Mouse (Mus musculus) embryonic facial prominence, embryonic 13.5 days (tissue): ENCODE results near the gene Arhgef28. TPM values are rescaled to one million over a fixed set of nuclear protein-coding genes. Genes with fewer than 3 reads are reported as not detected.
"Not testable (repeated sequence)": the region's sequence is repeated elsewhere in the genome, so short reads cannot be mapped to it uniquely, and the experiment has no call there.

Experiments used
- ATAC-seq: fragments of 200-750 bp; cut with Nextera tagmentation; 2 replicates; pipeline ENCODE4 v1.8.0; 2017; ENCODE audit warnings: low read depth; ENCODE audit not compliant: insufficient number of reproducible peaks, insufficient read depth, low FRiP score, low TSS enrichment
- H3K27ac ChIP-seq: fragments of 300-500 bp; sonication (generic); 2 replicates; pipeline ENCODE4 v1.5.1; 2015; ENCODE audit warnings: moderate library complexity, mild to moderate bottlenecking, inconsistent platforms
- H3K27me3 ChIP-seq: fragments of 300-500 bp; sonication (generic); 2 replicates; pipeline ENCODE4 v1.6.1; 2015; ENCODE audit warnings: mild to moderate bottlenecking, inconsistent platforms
- H3K36me3 ChIP-seq: fragments of 300-500 bp; sonication (generic); 2 replicates; pipeline ENCODE4 v1.6.1; 2015; ENCODE audit warnings: mild to moderate bottlenecking, inconsistent platforms
- H3K4me1 ChIP-seq: fragments of 300-500 bp; sonication (generic); 2 replicates; pipeline ENCODE4 v1.6.1; 2015; ENCODE audit warnings: inconsistent platforms
- H3K4me2 ChIP-seq: fragments of 300-500 bp; sonication (generic); 2 replicates; pipeline ENCODE4 v1.6.1; 2015; ENCODE audit warnings: moderate library complexity, mild to moderate bottlenecking, inconsistent platforms
- H3K4me3 ChIP-seq: fragments of 300-500 bp; sonication (generic); 2 replicates; pipeline ENCODE4 v1.5.1; 2015; ENCODE audit warnings: mild to moderate bottlenecking, inconsistent platforms
- H3K9ac ChIP-seq: fragments of 300-500 bp; sonication (generic); 2 replicates; pipeline ENCODE4 v1.6.1; 2015; ENCODE audit warnings: mild to moderate bottlenecking, inconsistent platforms
- H3K9me3 ChIP-seq: fragments of 300-500 bp; sonication (generic); 2 replicates; pipeline ENCODE4 v1.6.1; 2016; ENCODE audit warnings: inconsistent platforms
- WGBS: fragments of 180-500 bp; shearing (Covaris S2); methylation state at CpG from one replicate; pipeline ENCODE4 v1.1.7; 2015; ENCODE audit warnings: mixed read lengths; 5-methylcytosine and 5-hydroxymethylcytosine counted together
- polyA plus RNA-seq: library from polyadenylated mRNA; unstranded; fragments of >200 nt; fragmentation: Nextera tagmentation; extraction: Ambion mirVana; gene quantifications from 2 replicates; pipeline ENCODE4 v1.2.1, GENCODE M21; 2015

Arhgef28 gene
- polyA plus RNA-seq, 1 experiment from 2014 or later = 12.9 TPM

GRCm38 (mm10) chr13:98121124-98121470 is 85.1 kb downstream of the Arhgef28 start:
- H3K27me3 ChIP-seq = no peaks in the 10 kb centered on the region
- H3K36me3 ChIP-seq = no peaks in the 10 kb centered on the region
- H3K9me3 ChIP-seq = no peaks in the 10 kb centered on the region
- no peak overlapping the region for H3K9ac ChIP-seq
- ATAC-seq = no peak
- no peak overlapping the region for H3K4me2 ChIP-seq
- no peak overlapping the region for H3K4me3 ChIP-seq
- H3K27ac ChIP-seq = no peak overlapping the region
- 87% methylated on average over 4 of the region's 4 CpGs for WGBS
- peaks cover 30% of the 10 kb centered on the region for H3K4me1 ChIP-seq

- Histone ChIP-seq H3K27ac (no peak overlapping the region), H3K4me3 (no peak overlapping the region), H3K4me2 (no peak overlapping the region), H3K9ac (no peak overlapping the region), H3K36me3 (no peaks in the 10 kb centered on the region), H3K27me3 (no peaks in the 10 kb centered on the region), H3K9me3 (no peaks in the 10 kb centered on the region), H3K4me1 (peaks cover 30% of the 10 kb centered on the region)
- 73% methylated on average over 11 of the region's 11 CpGs for WGBS
- ATAC-seq = no peak
Observed at GRCm38 (mm10) chr13:98120356-98121123, 85.7 kb downstream of the Arhgef28 start.

- Histone ChIP-seq H3K27me3 (no peaks in the 10 kb centered on the region), H3K9me3 (no peaks in the 10 kb centered on the region), H3K4me1 (peaks cover 17% of the 10 kb centered on the region), H3K4me3 (no peak overlapping the region), H3K4me2 (no peak overlapping the region), H3K27ac (no peak overlapping the region), H3K9ac (no peak overlapping the region), H3K36me3 (no peaks in the 10 kb centered on the region)
- ATAC-seq = no peak
- WGBS = 60% methylated on average over 4 of the region's 4 CpGs
Observed at GRCm38 (mm10) chr13:98118291-98118690, 87.9 kb downstream of the Arhgef28 start.

GRCm38 (mm10) chr13:98117566-98118254 is 88.5 kb downstream of the Arhgef28 start:
- no peak for ATAC-seq
- no peak overlapping the region for H3K9ac ChIP-seq
- no peaks in the 10 kb centered on the region for H3K9me3 ChIP-seq
- WGBS = 55% methylated on average over 7 of the region's 7 CpGs
- peaks cover 15% of the 10 kb centered on the region for H3K4me1 ChIP-seq
- no peak overlapping the region for H3K4me2 ChIP-seq
- H3K36me3 ChIP-seq = no peaks in the 10 kb centered on the region
- H3K27ac ChIP-seq = 0 out of 2 replicates have a peak overlapping the region, but pooled peaks have one; percentile 17
- no peaks in the 10 kb centered on the region for H3K27me3 ChIP-seq
- H3K4me3 ChIP-seq = no peak overlapping the region

- H3K9ac ChIP-seq = no peak overlapping the region
- no peak overlapping the region for H3K27ac ChIP-seq
- no peaks in the 10 kb centered on the region for H3K9me3 ChIP-seq
- H3K36me3 ChIP-seq = no peaks in the 10 kb centered on the region
- WGBS = 68% methylated on average over 6 of the region's 6 CpGs
- no peak overlapping the region for H3K4me3 ChIP-seq
- H3K4me2 ChIP-seq = no peak overlapping the region
- ATAC-seq = no peak
- no peaks in the 10 kb centered on the region for H3K27me3 ChIP-seq
- peaks cover 11% of the 10 kb centered on the region; the same call in 1 of the 2 replicates for H3K4me1 ChIP-seq
Observed at GRCm38 (mm10) chr13:98115650-98116049, 90.6 kb downstream of the Arhgef28 start.

GRCm38 (mm10) chr13:98115051-98115450 is 91.2 kb downstream of the Arhgef28 start:
- no peak for ATAC-seq
- WGBS = 83% methylated on average over 4 of the region's 4 CpGs
- H3K27ac ChIP-seq = no peak overlapping the region
- H3K4me1 ChIP-seq = peaks cover 11% of the 10 kb centered on the region; the same call in 1 of the 2 replicates
- no peak overlapping the region for H3K9ac ChIP-seq
- no peak overlapping the region for H3K4me2 ChIP-seq
- H3K9me3 ChIP-seq = no peaks in the 10 kb centered on the region
- H3K4me3 ChIP-seq = no peak overlapping the region
- no peaks in the 10 kb centered on the region for H3K36me3 ChIP-seq
- H3K27me3 ChIP-seq = no peaks in the 10 kb centered on the region

- Histone ChIP-seq H3K27ac (no peak overlapping the region), H3K4me3 (no peak overlapping the region), H3K9me3 (no peaks in the 10 kb centered on the region), H3K9ac (no peak overlapping the region), H3K4me2 (no peak overlapping the region), H3K4me1 (peaks cover 10% of the 10 kb centered on the region; the same call in 1 of the 2 replicates), H3K27me3 (no peaks in the 10 kb centered on the region), H3K36me3 (no peaks in the 10 kb centered on the region)
- ATAC-seq = no peak
- WGBS = 54% methylated on average over 7 of the region's 7 CpGs
Observed at GRCm38 (mm10) chr13:98112812-98113503, 93.3 kb downstream of the Arhgef28 start.

GRCm38 (mm10) chr13:98111531-98111930 is 94.7 kb downstream of the Arhgef28 start:
- no peaks in the 10 kb centered on the region for H3K36me3 ChIP-seq
- peak overlapping the region; percentile 4; the same call in 1 of the 2 replicates for H3K27ac ChIP-seq
- 0 out of 2 replicates have a peak, but pooled peaks cover 3% of the 10 kb centered on the region for H3K4me1 ChIP-seq
- no peak overlapping the region for H3K4me2 ChIP-seq
- H3K9me3 ChIP-seq = no peaks in the 10 kb centered on the region
- no peak for ATAC-seq
- H3K9ac ChIP-seq = no peak overlapping the region
- no peak overlapping the region for H3K4me3 ChIP-seq
- H3K27me3 ChIP-seq = no peaks in the 10 kb centered on the region
- 68% methylated on average over 5 of the region's 5 CpGs for WGBS

- peak overlapping the region; percentile 4; the same call in 1 of the 2 replicates for H3K27ac ChIP-seq
- no peaks in the 10 kb centered on the region for H3K27me3 ChIP-seq
- H3K4me3 ChIP-seq = no peak overlapping the region
- 62% methylated on average over 2 of the region's 2 CpGs for WGBS
- H3K4me2 ChIP-seq = no peak overlapping the region
- no peak overlapping the region for H3K9ac ChIP-seq
- no peaks in the 10 kb centered on the region for H3K36me3 ChIP-seq
- H3K9me3 ChIP-seq = no peaks in the 10 kb centered on the region
- 0 out of 2 replicates have a peak, but pooled peaks cover 3% of the 10 kb centered on the region for H3K4me1 ChIP-seq
- no peak for ATAC-seq
Observed at GRCm38 (mm10) chr13:98111021-98111420, 95.2 kb downstream of the Arhgef28 start.

- H3K9ac ChIP-seq = not testable (repeated sequence)
Observed at GRCm38 (mm10) chr13:98108481-98108880, 97.8 kb downstream of the Arhgef28 start.

GRCm38 (mm10) chr13:98107621-98108020 is 98.6 kb downstream of the Arhgef28 start:
- Histone ChIP-seq H3K27me3 (no peaks in the 10 kb centered on the region), H3K4me3 (no peak overlapping the region), H3K4me2 (no peak overlapping the region), H3K9me3 (no peaks in the 10 kb centered on the region), H3K9ac (no peak overlapping the region), H3K36me3 (no peaks in the 10 kb centered on the region), H3K4me1 (no peaks in the 10 kb centered on the region), H3K27ac (no peak overlapping the region)
- 54% methylated on average over 2 of the region's 2 CpGs for WGBS
- no peak for ATAC-seq

More at GRCm38 (mm10) chr13:98108481-98108880, 97.8 kb downstream of the Arhgef28 start:
- not testable (repeated sequence) for H3K4me3 ChIP-seq, H3K4me2 ChIP-seq, H3K9me3 ChIP-seq, H3K36me3 ChIP-seq, H3K27ac ChIP-seq, ATAC-seq, H3K4me1 ChIP-seq, H3K27me3 ChIP-seq
- WGBS = 89% methylated on average over 3 of the region's 3 CpGs
